Mouse (Mus musculus): ENCODE data around the gene Dnah17.

Dnah17 gene

GRCm38 (mm10) chr11:118130534-118130933 lies at the start of gene Dnah17:
Gene Dnah17, minus strand, starts transcription at chr11:118130634.
- no peak for DNase-seq

GRCm38 (mm10) chr11:118180199-118180598 lies 49.8 kb upstream of the Dnah17 start:
- no peak for DNase-seq

GRCm38 (mm10) chr11:118178236-118178635 lies 47.8 kb upstream of the Dnah17 start:
- DNase-seq: no peak

- DNase-seq: no peak
Observed at GRCm38 (mm10) chr11:118174752-118175151, 44.3 kb upstream of the Dnah17 start.

GRCm38 (mm10) chr11:118172768-118173167 lies 42.3 kb upstream of the Dnah17 start:
- DNase-seq: no peak

- no peak for DNase-seq
Observed at GRCm38 (mm10) chr11:118170333-118170732, 39.9 kb upstream of the Dnah17 start.

GRCm38 (mm10) chr11:118168714-118169113 lies 38.3 kb upstream of the Dnah17 start:
- DNase-seq: no peak

- no peak for DNase-seq
Observed at GRCm38 (mm10) chr11:118166626-118167025, 36.2 kb upstream of the Dnah17 start.

GRCm38 (mm10) chr11:118165681-118166080 lies 35.2 kb upstream of the Dnah17 start:
- no peak for DNase-seq

- DNase-seq: no peak
Observed at GRCm38 (mm10) chr11:118164566-118164965, 34.1 kb upstream of the Dnah17 start.

- no peak for DNase-seq
Observed at GRCm38 (mm10) chr11:118162245-118162644, 31.8 kb upstream of the Dnah17 start.

- DNase-seq: no peak
Observed at GRCm38 (mm10) chr11:118161240-118161639, 30.8 kb upstream of the Dnah17 start.

GRCm38 (mm10) chr11:118160763-118161162 lies 30.3 kb upstream of the Dnah17 start:
- no peak for DNase-seq

GRCm38 (mm10) chr11:118158753-118159152 lies 28.3 kb upstream of the Dnah17 start:
- DNase-seq: no peak

GRCm38 (mm10) chr11:118156480-118157060 lies 26.1 kb upstream of the Dnah17 start:
- DNase-seq: no peak

GRCm38 (mm10) chr11:118152964-118153363 lies 22.5 kb upstream of the Dnah17 start:
- DNase-seq: no peak

GRCm38 (mm10) chr11:118151423-118152180 lies 21.2 kb upstream of the Dnah17 start:
- DNase-seq: no peak

- DNase-seq: no peak
Observed at GRCm38 (mm10) chr11:118150115-118150701, 19.8 kb upstream of the Dnah17 start.

- DNase-seq: no peak
Observed at GRCm38 (mm10) chr11:118147877-118148637, 17.6 kb upstream of the Dnah17 start.

- DNase-seq: peak in 1 of 2 experiments; percentile 14
Observed at GRCm38 (mm10) chr11:118146446-118146845, 16.0 kb upstream of the Dnah17 start.

- peak; percentile 71 to 74 for DNase-seq
Observed at GRCm38 (mm10) chr11:118145771-118146351, 15.4 kb upstream of the Dnah17 start.

GRCm38 (mm10) chr11:118145092-118145491 lies 14.7 kb upstream of the Dnah17 start:
- no peak for DNase-seq

GRCm38 (mm10) chr11:118143731-118144130 lies 13.3 kb upstream of the Dnah17 start:
- peak in 1 of 2 experiments; percentile 18 for DNase-seq

Data from thymus, postnatal 36 days (tissue).